Mouse (Mus musculus) MEL-GATA-1-ER (cell line): ENCODE results near the gene Lrrc2.

Experiments
- DNase-seq: peaks from one replicate; pipeline ENCODE4 v3.0.0-alpha.2; 2012; ENCODE audit warnings: low read depth; ENCODE audit errors: extremely low read depth

Gene Lrrc2

DNA sequence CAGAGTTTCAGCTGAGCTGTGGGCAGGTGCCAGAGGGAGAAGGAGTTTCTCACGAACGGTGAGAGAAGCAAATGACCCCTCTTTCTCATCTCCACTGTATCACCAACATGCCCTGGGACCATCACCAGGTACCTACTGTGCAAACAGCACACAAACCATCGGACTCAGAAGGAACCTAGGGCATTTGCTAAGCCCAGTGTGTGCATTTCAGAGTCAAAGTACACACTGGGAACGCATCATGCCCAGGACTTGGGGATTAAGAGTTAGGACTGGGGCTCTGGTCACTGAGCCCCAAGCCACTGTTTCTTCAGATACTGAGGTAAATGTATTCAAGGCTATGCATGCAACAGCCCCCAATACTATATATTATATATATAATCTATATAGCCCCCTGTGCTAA is 36.0 kb downstream of the Lrrc2 start:
- DNase-seq: no peak

DNA sequence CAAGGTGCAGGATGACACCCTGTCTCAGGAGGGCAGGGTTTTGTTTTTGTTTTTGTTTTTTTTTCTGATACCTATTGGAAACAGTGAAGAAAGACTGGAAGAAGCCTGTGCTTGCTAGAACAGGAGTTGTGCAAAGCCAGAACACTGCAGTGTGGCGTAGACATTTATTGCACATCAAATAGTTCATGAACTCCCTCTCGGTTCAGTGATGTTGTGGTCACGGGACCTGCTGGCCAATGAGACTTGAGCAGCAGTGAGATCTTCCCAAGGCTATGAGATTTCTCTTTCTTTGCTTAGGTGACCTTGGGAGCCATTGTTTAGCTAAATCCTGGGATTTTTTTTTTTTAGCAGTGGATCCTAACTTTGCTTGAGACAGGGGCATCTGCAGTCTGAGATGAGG is 36.7 kb downstream of the Lrrc2 start:
- DNase-seq: no peak

DNA sequence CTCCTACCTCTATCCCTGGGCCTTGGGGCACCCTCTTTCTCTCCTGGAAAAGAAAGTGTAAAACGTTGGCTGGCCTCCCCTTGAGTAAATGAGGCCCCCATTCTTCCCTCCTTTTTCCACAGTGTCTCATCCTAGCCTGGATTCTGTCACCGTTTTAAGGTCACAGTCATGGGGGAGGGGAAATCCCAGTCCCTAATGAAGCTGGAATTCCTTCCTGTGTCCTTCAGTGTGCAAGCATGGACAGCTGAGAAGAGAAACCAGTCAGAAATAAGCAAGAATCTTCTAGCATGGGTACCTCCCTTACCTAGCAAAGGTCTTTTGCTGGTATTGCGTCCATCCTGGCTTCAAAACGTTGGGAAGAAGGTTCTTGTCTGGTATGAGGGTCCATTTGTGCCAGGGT is 37.8 kb downstream of the Lrrc2 start:
- no peak for DNase-seq

DNA sequence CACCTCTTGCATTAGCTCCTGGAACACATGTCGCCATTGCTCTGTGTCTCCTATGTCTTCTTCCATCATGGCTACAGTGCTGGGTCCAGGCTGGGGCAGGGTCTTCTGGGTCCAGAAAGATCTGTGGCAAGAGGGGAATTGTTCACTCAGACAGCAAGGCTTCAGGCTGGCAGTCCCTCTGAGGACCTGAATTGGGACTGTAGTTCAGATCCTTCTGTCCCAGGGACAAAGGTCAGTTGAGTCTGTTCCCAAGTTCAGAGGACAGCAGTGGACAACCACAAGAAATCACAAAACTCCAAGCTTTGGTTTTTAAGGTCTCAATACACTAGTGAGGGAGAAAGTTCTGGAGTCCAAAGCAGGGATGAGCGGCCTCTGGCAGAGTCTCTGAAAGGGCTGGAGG is 38.2 kb downstream of the Lrrc2 start:
- no peak for DNase-seq

DNA sequence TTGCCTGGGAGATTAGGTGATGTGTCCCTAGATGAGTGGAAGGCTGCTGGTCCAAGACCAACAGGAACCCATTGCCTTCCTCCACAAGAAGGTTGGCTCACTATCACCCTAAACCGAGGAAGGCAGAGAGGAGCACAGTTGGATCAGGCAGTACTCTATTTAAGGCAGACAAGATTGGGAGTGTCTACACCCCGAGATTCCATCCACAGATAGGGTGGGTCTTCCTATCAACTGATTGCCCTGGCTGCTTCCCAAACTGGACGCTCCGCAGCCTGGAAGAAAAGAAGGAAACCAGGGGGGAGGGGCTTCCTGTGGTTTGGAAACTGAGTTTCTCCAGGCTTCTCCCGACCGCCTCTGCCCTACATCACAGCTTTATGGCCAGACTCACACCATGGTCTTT is 38.9 kb downstream of the Lrrc2 start, which contains the start of gene Rtp3:
Gene Rtp3 (minus strand): TSS at position 380 of the 400 bp plus-strand sequence.
- DNase-seq: no peak

DNA sequence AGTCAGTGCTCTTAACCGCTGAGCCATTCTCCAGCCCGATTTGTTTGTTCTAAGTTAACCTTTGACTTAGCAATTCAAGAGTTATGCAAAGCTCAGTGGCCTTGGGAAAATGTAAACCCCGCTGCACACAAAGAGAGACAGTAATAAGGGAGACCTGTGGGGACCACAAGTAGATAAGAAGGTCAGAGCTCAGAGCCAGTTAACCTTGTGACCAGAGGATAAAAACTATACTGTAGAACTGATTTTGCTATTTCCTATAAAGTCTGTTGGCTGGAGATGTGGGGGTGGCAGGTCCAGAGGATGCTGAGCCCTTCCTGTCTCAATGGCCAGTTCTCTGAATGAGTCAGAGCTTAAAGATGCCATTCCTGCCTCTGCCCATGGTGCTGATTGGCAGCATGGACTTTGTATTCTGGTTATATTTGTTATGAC is 42.0 kb downstream of the Lrrc2 start:
- no peak for DNase-seq

DNA sequence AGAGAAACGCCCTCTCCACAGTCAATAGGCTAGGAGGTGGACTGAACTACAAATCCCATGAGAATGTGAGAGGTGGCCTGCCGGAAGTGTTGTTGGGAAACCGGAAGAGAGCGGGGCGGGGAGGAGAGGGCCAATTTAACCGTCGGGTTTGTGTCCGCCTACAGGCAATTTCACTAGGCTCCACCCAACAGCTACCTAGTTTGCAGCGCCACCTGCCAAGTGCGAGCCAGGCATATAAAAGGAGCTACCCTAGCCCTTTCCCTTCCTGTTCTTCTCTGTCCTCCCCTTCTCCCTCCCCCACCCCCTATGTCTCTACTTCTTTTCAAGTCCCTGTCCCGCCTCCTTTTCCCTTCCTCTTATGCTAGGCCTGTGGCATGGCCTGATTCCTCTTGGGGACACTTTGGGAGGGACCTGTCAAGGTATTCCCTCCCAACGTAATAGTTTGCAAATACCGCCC is 43.4 kb downstream of the Lrrc2 start:
- DNase-seq: peak; percentile 77

DNA sequence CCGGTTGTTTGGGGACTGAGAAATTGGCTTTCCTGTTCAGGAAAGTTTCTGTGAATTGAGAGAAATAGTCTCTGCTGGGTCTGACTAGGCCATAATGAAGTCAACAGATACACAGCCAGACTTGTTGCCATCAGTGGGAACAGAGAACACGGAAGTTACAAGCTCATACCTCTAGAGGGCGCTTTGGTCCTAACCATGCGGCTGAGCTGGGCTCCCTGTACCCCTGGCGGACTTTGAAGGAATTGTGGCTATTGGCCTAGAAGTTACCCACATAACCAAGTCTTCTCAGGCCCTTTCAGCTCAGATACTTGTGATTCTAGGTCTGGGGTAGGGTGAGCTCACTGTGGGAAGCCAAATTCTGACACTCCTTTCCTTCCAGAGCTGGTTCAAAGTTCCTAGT is 45.9 kb downstream of the Lrrc2 start:
- DNase-seq: peak; percentile 82

DNA sequence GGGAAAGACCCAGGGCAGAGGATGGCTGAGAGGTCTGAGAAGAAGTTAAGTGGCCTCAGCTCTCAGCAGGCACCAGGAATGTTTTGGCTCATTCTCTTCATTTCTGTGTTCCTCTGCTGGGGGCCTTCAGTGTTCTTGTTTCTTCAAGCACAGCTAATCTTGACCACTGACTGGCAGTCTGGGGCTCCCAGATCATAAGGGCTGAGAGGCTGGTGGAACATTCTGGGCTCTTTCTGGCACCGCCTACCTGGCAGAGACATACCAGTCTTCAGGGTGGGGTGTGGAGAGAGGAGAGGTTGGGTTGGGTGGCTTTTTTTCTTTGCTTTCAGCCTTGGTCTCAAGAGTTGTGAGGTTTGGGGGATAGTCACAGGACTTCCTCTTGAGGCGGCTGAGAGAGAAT is 47.7 kb downstream of the Lrrc2 start:
- no peak for DNase-seq

DNA sequence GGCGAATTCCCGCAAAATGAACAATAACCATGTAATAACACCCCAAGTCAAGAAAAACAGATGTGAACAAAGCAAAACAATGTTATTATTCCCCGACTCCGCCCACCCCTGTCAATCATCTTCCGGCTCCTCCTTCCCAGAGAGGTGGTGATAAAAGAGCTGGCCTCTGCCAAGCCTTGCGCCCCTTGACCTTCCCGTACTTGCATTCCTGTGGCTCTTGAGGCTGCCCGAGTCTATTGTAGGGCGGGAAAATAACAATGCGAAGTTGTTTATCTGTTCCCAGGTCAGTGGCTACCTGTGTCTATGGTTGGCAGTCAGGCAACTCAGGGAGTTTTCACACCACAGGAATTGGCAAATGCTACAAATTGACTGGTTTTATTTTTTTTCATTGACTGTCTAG is 48.5 kb downstream of the Lrrc2 start:
- no peak for DNase-seq

DNA sequence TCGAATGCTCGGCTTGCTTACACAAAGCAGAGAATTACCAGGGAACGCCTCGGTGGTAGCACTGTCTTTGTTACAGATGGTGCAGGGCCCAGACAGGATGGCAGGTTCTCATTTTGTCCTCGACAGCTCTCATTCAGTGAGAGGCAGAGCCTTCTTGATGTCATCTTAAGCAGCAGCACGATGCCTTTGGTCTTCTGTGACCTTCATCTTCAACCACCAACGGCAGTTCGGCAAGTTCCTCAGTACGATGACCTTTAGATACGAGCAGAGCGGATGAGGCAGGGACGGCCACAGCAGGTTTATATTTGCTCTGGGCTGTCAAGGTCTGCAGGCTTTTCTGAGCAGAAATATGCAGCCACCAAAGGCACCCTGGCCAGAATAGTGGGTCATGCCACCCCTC is 50.3 kb downstream of the Lrrc2 start:
- DNase-seq: no peak

DNA sequence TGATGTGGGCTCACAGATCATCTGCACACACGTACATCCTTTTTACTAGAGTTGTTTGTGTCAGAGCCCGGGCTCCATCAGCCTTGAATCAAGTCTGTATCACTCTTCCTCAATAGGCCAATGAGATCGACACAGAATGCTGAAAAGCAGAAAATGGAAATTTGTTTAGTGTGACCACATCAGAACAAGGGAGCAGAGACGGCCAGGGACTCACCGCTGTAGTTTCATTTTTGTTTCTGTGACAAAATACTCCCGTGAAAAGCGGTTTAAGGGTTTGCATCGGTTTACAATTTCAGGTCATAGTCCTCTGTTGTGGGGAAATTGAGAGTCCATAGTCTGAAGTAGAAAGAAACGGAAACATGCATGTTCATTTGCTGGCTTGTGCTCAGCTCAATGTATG is 51.9 kb downstream of the Lrrc2 start:
- DNase-seq: no peak

DNA sequence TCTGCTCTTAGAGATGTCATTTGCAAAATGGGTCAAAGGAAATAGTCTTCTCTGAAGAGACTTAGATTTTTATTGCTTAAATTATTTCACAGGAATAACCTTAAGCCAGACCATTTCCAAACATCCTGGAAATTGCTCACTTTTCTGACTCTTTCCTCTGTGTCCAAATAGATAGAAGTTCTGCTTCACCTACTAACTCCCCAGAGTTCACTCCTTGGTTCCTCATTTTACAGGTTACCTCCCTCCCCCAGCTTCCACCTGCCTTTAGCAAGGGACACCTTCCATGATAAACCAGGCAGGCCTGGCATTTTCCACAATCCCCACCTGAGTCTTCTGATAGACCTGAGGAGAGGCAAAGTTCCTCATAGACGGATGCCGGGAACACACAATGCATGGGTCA is 55.2 kb downstream of the Lrrc2 start:
- DNase-seq: no peak

DNA sequence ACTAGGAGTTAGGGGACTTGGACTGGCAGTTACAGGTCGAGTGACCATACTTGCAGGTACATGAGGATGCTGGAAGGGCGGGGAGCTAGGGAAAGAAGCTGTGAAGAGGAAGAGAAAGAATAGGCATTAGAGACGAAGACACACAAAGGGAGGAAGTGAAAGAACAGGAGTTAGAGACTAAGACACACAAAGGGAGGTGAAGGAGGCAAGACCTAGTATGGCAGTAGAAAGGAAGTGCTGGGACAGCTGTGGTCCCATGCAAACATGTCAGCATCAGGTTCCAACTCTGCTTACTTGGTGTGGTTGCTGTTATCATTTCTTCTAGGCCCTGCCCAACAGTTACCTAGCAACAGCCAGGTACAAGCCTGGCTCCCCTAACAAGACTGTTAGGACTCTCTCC is 58.4 kb downstream of the Lrrc2 start:
- no peak for DNase-seq

DNA sequence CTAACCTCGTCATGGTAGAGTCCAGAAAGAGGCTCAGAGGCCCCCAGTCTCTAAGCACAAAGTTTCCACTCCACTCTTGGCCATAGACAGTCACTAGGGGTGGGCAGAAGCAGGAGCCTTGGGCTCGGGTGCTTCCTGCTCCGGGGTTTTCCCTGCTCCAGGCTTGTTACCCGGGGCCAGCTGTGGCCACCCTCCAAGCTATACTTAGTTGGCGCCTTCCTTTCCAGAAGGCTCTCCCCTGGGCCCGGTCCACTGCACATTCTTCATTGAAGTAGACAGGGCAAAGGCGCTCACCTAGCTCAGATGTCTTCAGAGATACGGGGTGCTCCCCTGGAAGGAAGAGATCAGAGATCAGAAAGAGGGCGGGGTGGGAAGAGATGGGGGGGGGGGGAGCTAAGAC is 60.2 kb downstream of the Lrrc2 start:
- DNase-seq: no peak

DNA sequence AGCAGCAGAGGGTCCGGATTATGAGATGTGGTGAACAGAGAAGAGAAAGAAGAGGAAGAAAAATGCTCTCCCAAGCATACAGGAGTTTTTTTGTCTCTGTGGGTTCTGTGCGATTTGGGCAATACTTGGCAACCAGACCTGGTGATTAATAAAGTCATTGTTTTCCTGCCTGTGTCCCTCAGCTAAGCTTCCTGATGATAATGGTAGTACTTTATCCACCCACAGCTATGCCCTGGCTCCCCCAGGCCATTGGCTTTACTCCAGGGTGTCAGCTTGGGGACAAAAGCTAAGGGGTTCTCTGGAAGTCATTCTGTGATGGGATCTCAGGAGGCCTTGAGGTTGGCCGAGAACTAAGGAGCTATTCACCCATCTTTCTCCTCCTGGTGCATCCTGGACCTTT is 60.7 kb downstream of the Lrrc2 start:
- no peak for DNase-seq

DNA sequence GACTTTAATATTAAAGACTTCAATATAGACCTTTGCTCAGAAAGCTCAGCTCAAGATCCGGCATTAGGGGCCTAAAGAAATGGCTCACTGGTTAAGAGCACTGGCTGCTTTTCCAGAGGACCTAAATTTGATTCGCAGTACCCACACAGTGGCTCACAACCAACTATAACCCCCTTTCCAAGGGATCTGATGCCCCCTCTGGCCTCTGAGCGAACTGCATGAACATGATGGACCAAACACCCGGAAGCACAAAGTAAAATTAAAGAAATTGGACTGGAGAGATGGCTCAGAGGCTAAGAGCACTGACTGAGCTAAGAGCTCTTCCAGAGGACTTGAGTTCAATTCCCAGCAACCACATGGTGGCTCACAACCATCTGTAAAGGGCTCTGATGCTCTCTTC is 64.3 kb downstream of the Lrrc2 start:
- DNase-seq: no peak

DNA sequence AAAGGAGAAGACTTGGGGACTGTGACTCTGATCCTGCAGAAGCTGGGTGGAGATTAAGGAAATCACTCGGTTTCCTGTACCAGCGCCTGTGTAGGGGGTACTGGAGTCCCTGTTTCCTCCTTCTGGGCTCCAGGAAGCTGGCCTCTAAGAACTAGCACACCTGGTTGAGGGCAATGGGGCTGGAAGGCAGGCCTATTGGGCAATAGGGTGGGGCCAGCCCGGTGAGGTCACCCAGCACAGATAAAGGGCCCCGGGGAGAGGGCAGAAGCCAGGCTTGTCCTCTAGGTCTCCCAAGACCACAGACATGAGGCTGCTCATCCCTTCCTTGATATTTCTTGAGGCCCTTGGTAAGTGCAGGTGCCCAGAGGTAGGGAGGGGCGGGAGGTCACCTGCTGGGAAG is 67.7 kb downstream of the Lrrc2 start, which contains the start of gene Ltf:
Gene Ltf (plus strand): TSS at position 250 of the 400 bp plus-strand sequence.
- DNase-seq: no peak

DNA sequence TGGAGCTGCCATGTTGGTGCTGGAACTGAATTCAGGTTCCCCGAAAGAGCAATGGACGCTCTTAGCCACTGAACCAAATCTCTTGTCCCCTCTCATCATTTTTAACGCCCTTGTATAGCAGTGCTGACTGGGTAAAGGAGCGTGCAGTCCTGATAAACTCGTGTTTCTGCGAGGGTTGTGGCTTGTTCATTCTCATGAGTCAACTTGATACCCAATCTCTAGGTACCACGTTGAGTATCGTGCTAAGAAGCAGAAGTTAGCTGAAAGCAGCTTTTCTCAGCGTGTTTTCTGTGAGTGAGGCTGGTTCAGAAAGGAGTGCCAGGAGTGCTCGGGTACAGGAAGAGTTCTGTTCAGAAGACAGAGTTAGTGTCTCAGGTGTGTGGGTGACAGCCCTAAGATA is 75.4 kb downstream of the Lrrc2 start:
- peak; percentile 85 for DNase-seq
